Comparison of ENCODE assay signal across 26 mouse cellular contexts in genomic region chr10:39906799-39907658, GRCm38 (mm10). TPM values are rescaled to one million over a fixed set of nuclear protein-coding genes. Genes with fewer than 3 reads are reported as not detected.
A peak's percentile ranks its signal among the peaks of the same experiment; 100 is the strongest.
DNase-seq lines count a peak whose midpoint lies in the region; ATAC-seq and TF ChIP-seq lines count a peak whose summit lies in the region.
"Had no signal": no experiment of that assay in that cellular context is flagged by ENCODE, and none has a peak within 500 bp of the region (broad histone marks: within the 10 kb centered on the region; RNA-seq: fewer than 3 reads in every experiment).

No protein-coding gene starts in this region.

- H3K27ac ChIP-seq in intestine, embryonic 15.5 days: peak overlapping the region; percentile 82
- H3K27ac ChIP-seq in stomach, postnatal 0 days (replicated peaks): no peak overlapping the region
- H3K27ac ChIP-seq: embryonic facial prominence, embryonic 10.5 days; heart, adult 2 months; layer of hippocampus, adult 2 months; left cerebral cortex, adult 2 months; limb, embryonic 10.5 days; neural tube, embryonic 13.5 days had no signal

- ATAC-seq in intestine, embryonic 15.5 days: peak; percentile 96
- 0 out of 2 replicates have a peak, but pooled peaks have one; percentile 51 for ATAC-seq in stomach, postnatal 0 days (ENCODE audit: low FRiP score, low TSS enrichment)
- ATAC-seq in cerebellum, adult (ENCODE audit: insufficient number of reproducible peaks, low FRiP score, low TSS enrichment): no peak
- ATAC-seq: hindbrain, embryonic 16.5 days; liver, postnatal 0 days had no signal

- H3K27me3 ChIP-seq in intestine, embryonic 15.5 days (replicated peaks): no peaks in the 10 kb centered on the region
- no peaks in the 10 kb centered on the region for H3K27me3 ChIP-seq in stomach, postnatal 0 days (ENCODE audit: control insufficient read depth, insufficient read depth, low read length)
- H3K27me3 ChIP-seq: CH12.LX had no signal

- WGBS in intestine, embryonic 15.5 days: 61% methylated on average over 10 of the region's 10 CpGs
- WGBS in stomach, postnatal 0 days: 69% methylated on average over 10 of the region's 10 CpGs

- H3K9me3 ChIP-seq in intestine, embryonic 15.5 days: no peaks in the 10 kb centered on the region
- H3K9me3 ChIP-seq in stomach, postnatal 0 days (ENCODE audit: control insufficient read depth, low read length): no peaks in the 10 kb centered on the region
- H3K9me3 ChIP-seq: embryonic facial prominence, embryonic 10.5 days; limb, embryonic 10.5 days; megakaryocyte, embryonic 14.5 days; neural tube, embryonic 13.5 days had no signal

- DNase-seq in kidney, adult 9 months: peak; percentile 91
- DNase-seq in kidney, postnatal 36 days: peak; percentile 63 to 77
- no peak for DNase-seq in stomach, postnatal 0 days (ENCODE audit: low spot score)
- no peak for DNase-seq in urinary bladder, postnatal 36 days (ENCODE audit: low spot score in 2 of 2)
- no peak for DNase-seq in left cerebral cortex, adult 9 months (ENCODE audit: low spot score in 2 of 2)
- DNase-seq: adrenal gland, adult 2 months; cerebellum, adult 8-10 months; gastrocnemius, postnatal 14 days; heart, adult 2 months; liver, postnatal 0 days; lung, postnatal 14 days; midbrain, embryonic 14.5 days; right cerebral cortex, postnatal 25 days; thymus, postnatal 14 days had no signal

- H3K36me3 ChIP-seq in intestine, embryonic 15.5 days: no peaks in the 10 kb centered on the region
- H3K36me3 ChIP-seq in stomach, postnatal 0 days (ENCODE audit: control insufficient read depth, insufficient read depth, low read length): no peaks in the 10 kb centered on the region
- H3K36me3 ChIP-seq: embryonic facial prominence, embryonic 10.5 days; limb, embryonic 10.5 days; neural tube, embryonic 13.5 days had no signal

- TF ChIP-seq EP300 in stomach, postnatal 0 days (optimal IDR thresholded peaks at IDR 0.05): no peak

- 0 out of 2 replicates have a peak, but pooled peaks cover 3% of the 10 kb centered on the region for H3K4me1 ChIP-seq in intestine, embryonic 15.5 days (replicated peaks)
- H3K4me1 ChIP-seq in stomach, postnatal 0 days (replicated peaks; ENCODE audit: control insufficient read depth, insufficient read depth): no peaks in the 10 kb centered on the region
- H3K4me1 ChIP-seq: embryonic facial prominence, embryonic 10.5 days; limb, embryonic 10.5 days; neural tube, embryonic 13.5 days had no signal

- H3K4me2 ChIP-seq in intestine, embryonic 15.5 days (replicated peaks): peak overlapping the region; percentile 37
- no peak overlapping the region for H3K4me2 ChIP-seq in stomach, postnatal 0 days (replicated peaks; ENCODE audit: low read depth)
- H3K4me2 ChIP-seq: neural tube, embryonic 13.5 days had no signal

- TF ChIP-seq CTCF in stomach, postnatal 0 days (IDR thresholded peaks at IDR 0.05; ENCODE audit: low read depth): no peak

- H3K4me3 ChIP-seq in intestine, embryonic 15.5 days (replicated peaks): no peak overlapping the region
- H3K4me3 ChIP-seq in stomach, postnatal 0 days (ENCODE audit: low read depth, low read length): no peak overlapping the region
- H3K4me3 ChIP-seq: embryonic facial prominence, embryonic 10.5 days; heart, adult 2 months; layer of hippocampus, adult 2 months; left cerebral cortex, adult 2 months; limb, embryonic 10.5 days; megakaryocyte, embryonic 14.5 days; neural tube, embryonic 13.5 days had no signal

- no peak overlapping the region for H3K9ac ChIP-seq in intestine, embryonic 15.5 days
- H3K9ac ChIP-seq in stomach, postnatal 0 days (ENCODE audit: low read length): no peak overlapping the region
- H3K9ac ChIP-seq: liver, postnatal 0 days; neural tube, embryonic 13.5 days had no signal

RNA-seq across cellular contexts. Expression of gene Mfsd4b4, which starts 8.0 kb away (rescaled TPM):
- 3.3 TPM in 2 replicates for polyA plus RNA-seq in intestine, embryonic 15.5 days (2015; fragmentation: Nextera tagmentation; extraction: Ambion mirVana)
- 1.8 and 1.9 TPM in 2 replicates for polyA plus RNA-seq in stomach, postnatal 0 days (2015; fragmentation: Nextera tagmentation; extraction: Ambion mirVana)

RNA-seq across cellular contexts. Expression of gene Mfsd4b2, which starts 19.7 kb away (rescaled TPM):
- 1.0 and 1.4 TPM in 2 replicates for polyA plus RNA-seq in intestine, embryonic 15.5 days (2015; fragmentation: Nextera tagmentation; extraction: Ambion mirVana)
- polyA plus RNA-seq in stomach, postnatal 0 days (2015; fragmentation: Nextera tagmentation; extraction: Ambion mirVana): not detected in 2 replicates
- polyA plus RNA-seq: embryonic facial prominence, embryonic 10.5 days; forebrain, embryonic 11.5 days; heart, adult 2 months; limb, embryonic 10.5 days; liver, adult 2 months; liver, postnatal 0 days; midbrain, embryonic 14.5 days; neural tube, embryonic 13.5 days had no signal

RNA-seq across cellular contexts. Expression of gene Mfsd4b3, which starts 52.9 kb away (rescaled TPM):
- 5.5 and 5.6 TPM in 2 replicates for polyA plus RNA-seq in intestine, embryonic 15.5 days (2015; fragmentation: Nextera tagmentation; extraction: Ambion mirVana)
- polyA plus RNA-seq in stomach, postnatal 0 days (2015; fragmentation: Nextera tagmentation; extraction: Ambion mirVana): 1.3 and 1.7 TPM in 2 replicates
- polyA plus RNA-seq: embryonic facial prominence, embryonic 10.5 days; midbrain, embryonic 14.5 days had no signal

Comparison
In these comparisons a context has a peak if more than half of its experiments do, and no peak if none do; other contexts are left out.
1. DNase-seq: peak in kidney, adult 9 months (single experiment) and kidney, postnatal 36 days (2 of 2); none in stomach, postnatal 0 days (single experiment), urinary bladder, postnatal 36 days (0 of 2) and left cerebral cortex, adult 9 months (0 of 2).